Mouse (Mus musculus): ENCODE data around the gene Shf.

DNA sequence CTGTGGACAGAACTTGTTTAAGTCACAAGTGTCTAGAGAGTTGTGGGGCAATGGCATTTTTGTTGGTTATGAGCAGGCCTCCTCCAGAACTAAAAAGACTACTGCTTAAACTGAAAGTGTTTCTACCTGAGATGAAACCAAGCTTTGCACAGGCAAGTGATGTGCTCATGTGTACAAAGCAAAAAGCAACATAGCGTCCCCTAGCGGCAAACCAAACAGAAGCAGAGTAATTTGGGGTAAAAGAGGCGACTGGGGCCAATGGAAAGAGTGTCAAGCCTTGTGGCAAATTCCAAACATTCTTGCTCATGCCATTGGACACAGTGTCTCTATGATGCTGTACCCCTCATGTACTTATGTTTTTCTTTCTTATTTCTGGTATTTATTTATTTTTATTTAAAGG is 16.1 kb upstream of the Shf start:
- no peak for TF ChIP-seq CTCF (IDR thresholded peaks at IDR 0.05; ENCODE audit: control insufficient read depth, insufficient read depth, low read length)
- TF ChIP-seq POLR2A (IDR thresholded peaks at IDR 0.05; ENCODE audit: borderline replicate concordance, control insufficient read depth, low read depth, low read length), result no peak

All from bone marrow, adult 2 months (tissue).